Comparison of ENCODE assay signal across 8 mouse cellular contexts in genomic region chr8:128362940-128363595, GRCm38 (mm10). TPM values are rescaled to one million over a fixed set of nuclear protein-coding genes. Genes with fewer than 3 reads are reported as not detected.
DNase-seq lines count a peak whose midpoint lies in the region; ATAC-seq and TF ChIP-seq lines count a peak whose summit lies in the region.

No protein-coding gene starts in this region.

- H3K9me3 ChIP-seq in heart, embryonic 12.5 days (replicated peaks) = no peaks in the 10 kb centered on the region
- no peaks in the 10 kb centered on the region for H3K9me3 ChIP-seq in kidney, embryonic 16.5 days (ENCODE audit: low read length)
- no peaks in the 10 kb centered on the region for H3K9me3 ChIP-seq in stomach, embryonic 14.5 days (ENCODE audit: control insufficient read depth, low read depth, low read length)

- peak; percentile 79 to 81 for DNase-seq in B cell, adult 2 months
- DNase-seq in brain, adult 2 months (ENCODE audit: low read depth, low spot score) = peak; percentile 89
- DNase-seq in liver, adult 2 months (ENCODE audit: extremely low read depth, low read depth, low spot score) = peak; percentile 73
- peak; percentile 90 for DNase-seq in naive thymus-derived CD4-positive, alpha-beta T cell, adult 2 months (ENCODE audit: low read depth)

- WGBS in heart, embryonic 12.5 days = 6% methylated on average over 11 of the region's 11 CpGs
- 5% methylated on average over 11 of the region's 11 CpGs for WGBS in kidney, embryonic 16.5 days
- 7% methylated on average over 11 of the region's 11 CpGs for WGBS in liver, adult 2 months
- WGBS in stomach, embryonic 14.5 days = 5% methylated on average over 11 of the region's 11 CpGs

- peak overlapping the region; percentile 67 for H3K4me2 ChIP-seq in heart, embryonic 12.5 days
- peak overlapping the region; percentile 52 for H3K4me2 ChIP-seq in kidney, embryonic 16.5 days (replicated peaks; ENCODE audit: low read depth, low read length)
- peak overlapping the region; percentile 29 for H3K4me2 ChIP-seq in stomach, embryonic 14.5 days (replicated peaks; ENCODE audit: low read depth, low read length)

- H3K9ac ChIP-seq in heart, embryonic 12.5 days = peak overlapping the region; percentile 58
- H3K9ac ChIP-seq in kidney, embryonic 16.5 days (replicated peaks; ENCODE audit: low read length) = peak overlapping the region; percentile 39
- H3K9ac ChIP-seq in liver, adult 2 months (ENCODE audit: low read depth, low read length) = no peak overlapping the region
- H3K9ac ChIP-seq in stomach, embryonic 14.5 days (replicated peaks; ENCODE audit: low read depth, low read length) = no peak overlapping the region

- H3K4me3 ChIP-seq in embryonic fibroblast, embryonic 13.5 days (ENCODE audit: insufficient read depth, low read length) = peak overlapping the region; percentile 48
- peak overlapping the region; percentile 43 for H3K4me3 ChIP-seq in heart, embryonic 12.5 days
- peak overlapping the region; percentile 27 for H3K4me3 ChIP-seq in kidney, embryonic 16.5 days (ENCODE audit: low read length)
- H3K4me3 ChIP-seq in liver, adult 2 months (ENCODE audit: insufficient read depth, low read depth, low read length) = peak overlapping the region; percentile 10; the same call in 1 of the 2 replicates
- H3K4me3 ChIP-seq in stomach, embryonic 14.5 days (ENCODE audit: low read depth, low read length) = peak overlapping the region; percentile 22; the same call in 1 of the 2 replicates

- no peak; the same call in 1 of the 2 replicates for TF ChIP-seq POLR2A in embryonic fibroblast, embryonic 13.5 days (IDR thresholded peaks at IDR 0.05; ENCODE audit: low read depth, low read length)
- TF ChIP-seq POLR2A in liver, adult 2 months (IDR thresholded peaks at IDR 0.05; ENCODE audit: extremely low read depth, insufficient read depth, low read length) = no peak

- H3K79me2 ChIP-seq in liver, adult 2 months (ENCODE audit: control insufficient read depth, insufficient read depth, low read length) = peaks cover 15% of the 10 kb centered on the region; the same call in 1 of the 2 replicates

- peak overlapping the region; percentile 22; the same call in 1 of the 2 replicates for H3K27ac ChIP-seq in embryonic fibroblast, embryonic 13.5 days (ENCODE audit: insufficient read depth, low read length)
- no peak overlapping the region for H3K27ac ChIP-seq in heart, embryonic 12.5 days (ENCODE audit: poor library complexity, severe bottlenecking)
- peak overlapping the region; percentile 52 for H3K27ac ChIP-seq in kidney, embryonic 16.5 days (ENCODE audit: low read length)
- no peak overlapping the region for H3K27ac ChIP-seq in liver, adult 2 months (replicated peaks; ENCODE audit: insufficient read depth, low read depth, low read length)
- no peak overlapping the region for H3K27ac ChIP-seq in stomach, embryonic 14.5 days (ENCODE audit: low read length)

- H3K36me3 ChIP-seq in heart, embryonic 12.5 days = peaks cover 22% of the 10 kb centered on the region
- peaks cover 3% of the 10 kb centered on the region; the same call in 1 of the 2 replicates for H3K36me3 ChIP-seq in kidney, embryonic 16.5 days (ENCODE audit: insufficient read depth, low read length)
- peaks cover 34% of the 10 kb centered on the region for H3K36me3 ChIP-seq in liver, adult 2 months (ENCODE audit: control insufficient read depth, insufficient read depth, low read length)
- no peaks in the 10 kb centered on the region for H3K36me3 ChIP-seq in stomach, embryonic 14.5 days (ENCODE audit: control insufficient read depth, insufficient read depth, low read length)

- H3K4me1 ChIP-seq in embryonic fibroblast, embryonic 13.5 days (ENCODE audit: control insufficient read depth, insufficient read depth, low read length) = peaks cover 10% of the 10 kb centered on the region
- peaks cover 50% of the 10 kb centered on the region for H3K4me1 ChIP-seq in heart, embryonic 12.5 days (replicated peaks)
- H3K4me1 ChIP-seq in kidney, embryonic 16.5 days (ENCODE audit: insufficient read depth, low read length) = peaks cover 53% of the 10 kb centered on the region
- peaks cover 12% of the 10 kb centered on the region; the same call in 1 of the 2 replicates for H3K4me1 ChIP-seq in liver, adult 2 months (ENCODE audit: control insufficient read depth, insufficient read depth, low read length)
- no peaks in the 10 kb centered on the region for H3K4me1 ChIP-seq in stomach, embryonic 14.5 days (ENCODE audit: control insufficient read depth, insufficient read depth, low read length)

- peak; percentile 51; the same call in 1 of the 2 replicates for TF ChIP-seq CTCF in embryonic fibroblast, embryonic 13.5 days (IDR thresholded peaks at IDR 0.05; ENCODE audit: borderline replicate concordance, insufficient read depth, low read length)
- TF ChIP-seq CTCF in liver, adult 2 months (IDR thresholded peaks at IDR 0.05; ENCODE audit: low read depth, low read length) = peak; percentile 71

- H3K27me3 ChIP-seq in heart, embryonic 12.5 days (replicated peaks) = no peaks in the 10 kb centered on the region
- H3K27me3 ChIP-seq in kidney, embryonic 16.5 days (ENCODE audit: insufficient read depth, low read length) = no peaks in the 10 kb centered on the region
- H3K27me3 ChIP-seq in liver, adult 2 months (ENCODE audit: control insufficient read depth, insufficient read depth, low read length) = no peaks in the 10 kb centered on the region
- no peaks in the 10 kb centered on the region for H3K27me3 ChIP-seq in stomach, embryonic 14.5 days (ENCODE audit: control insufficient read depth, insufficient read depth, low read length)

- ATAC-seq in heart, embryonic 12.5 days (ENCODE audit: insufficient number of reproducible peaks, low FRiP score) = no peak
- ATAC-seq in kidney, embryonic 16.5 days (ENCODE audit: low FRiP score, low TSS enrichment) = no peak
- no peak for ATAC-seq in stomach, embryonic 14.5 days (ENCODE audit: insufficient number of reproducible peaks, insufficient read depth, low FRiP score, low read depth)

RNA-seq across cellular contexts. Expression of gene Nrp1, which starts 4.7 kb away (rescaled TPM):
- 121 and 194 TPM in 2 replicates for polyA plus RNA-seq in embryonic fibroblast, embryonic 13.5 days (2011; ENCODE audit: insufficient read length, low read depth, missing spikeins)
- polyA plus RNA-seq in heart, embryonic 12.5 days (2016; fragmentation: Nextera tagmentation; extraction: Ambion mirVana) = 135 and 138 TPM in 2 replicates
- 149 and 153 TPM in 2 replicates for polyA plus RNA-seq in kidney, embryonic 16.5 days (2015; fragmentation: Nextera tagmentation; extraction: Ambion mirVana)
- 39.5 and 54.1 TPM in 2 replicates for total RNA-seq in liver, adult 2 months (2014; rRNA removed)
- 16.5 and 22.2 TPM in 2 replicates for polyA plus RNA-seq in liver, adult 2 months (2012; rRNA removed)
- 62.2 and 70.4 TPM in 2 replicates for polyA plus RNA-seq in stomach, embryonic 14.5 days (2014; fragmentation: Nextera tagmentation; extraction: Ambion mirVana)

Comparison
In these comparisons a context has a peak if more than half of its experiments do, and no peak if none do; other contexts are left out.
1. H3K27ac ChIP-seq: peak in embryonic fibroblast, embryonic 13.5 days (single experiment) and kidney, embryonic 16.5 days (single experiment); none in heart, embryonic 12.5 days (single experiment), liver, adult 2 months (single experiment) and stomach, embryonic 14.5 days (single experiment).
2. H3K9ac ChIP-seq: peak in heart, embryonic 12.5 days (single experiment) and kidney, embryonic 16.5 days (single experiment); none in liver, adult 2 months (single experiment) and stomach, embryonic 14.5 days (single experiment).
3. Peak in every context shown above with its lines, with median percentiles within 50 percentile points of each other: DNase-seq, H3K4me3 ChIP-seq and H3K4me2 ChIP-seq.